Mouse (Mus musculus) layer of hippocampus, adult 9-10 months (tissue): ENCODE measurements around the gene Rffl.

Experiments
- DNase-seq: peaks from one replicate; pipeline ENCODE4 v3.0.0; 2022; ENCODE audit warnings: low spot score

Rffl gene

DNA sequence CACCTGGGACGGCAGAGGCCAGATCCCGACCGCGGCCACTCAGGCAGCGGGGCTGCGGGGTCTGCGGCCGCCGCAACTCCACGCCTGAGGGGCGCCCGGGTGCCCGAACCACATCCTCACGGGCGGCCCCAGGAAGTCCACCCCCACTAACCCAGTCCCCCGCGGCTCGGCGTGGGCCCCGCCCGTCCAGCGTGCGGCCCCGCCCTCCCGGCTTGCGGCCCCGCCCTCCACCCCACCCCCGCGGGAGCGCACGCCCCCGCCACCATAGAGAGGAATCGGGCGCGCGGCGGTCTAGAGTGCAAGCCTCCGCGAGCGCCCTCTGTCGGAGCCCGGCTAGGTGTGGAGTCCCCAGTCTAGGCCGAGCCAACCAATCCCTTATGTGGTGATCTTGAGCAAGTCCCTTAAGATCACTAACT lies at the start of gene Rffl:
Rffl (minus strand) TSS at position 180 of the 416 bp plus-strand sequence.
- peak; percentile 84 for DNase-seq

GRCm38 (mm10) chr11:82920768-82921167 lies 49.8 kb upstream of the Rffl start:
- DNase-seq = no peak

GRCm38 (mm10) chr11:82914711-82915352 lies 43.8 kb upstream of the Rffl start:
- DNase-seq = peak; percentile 21

DNA sequence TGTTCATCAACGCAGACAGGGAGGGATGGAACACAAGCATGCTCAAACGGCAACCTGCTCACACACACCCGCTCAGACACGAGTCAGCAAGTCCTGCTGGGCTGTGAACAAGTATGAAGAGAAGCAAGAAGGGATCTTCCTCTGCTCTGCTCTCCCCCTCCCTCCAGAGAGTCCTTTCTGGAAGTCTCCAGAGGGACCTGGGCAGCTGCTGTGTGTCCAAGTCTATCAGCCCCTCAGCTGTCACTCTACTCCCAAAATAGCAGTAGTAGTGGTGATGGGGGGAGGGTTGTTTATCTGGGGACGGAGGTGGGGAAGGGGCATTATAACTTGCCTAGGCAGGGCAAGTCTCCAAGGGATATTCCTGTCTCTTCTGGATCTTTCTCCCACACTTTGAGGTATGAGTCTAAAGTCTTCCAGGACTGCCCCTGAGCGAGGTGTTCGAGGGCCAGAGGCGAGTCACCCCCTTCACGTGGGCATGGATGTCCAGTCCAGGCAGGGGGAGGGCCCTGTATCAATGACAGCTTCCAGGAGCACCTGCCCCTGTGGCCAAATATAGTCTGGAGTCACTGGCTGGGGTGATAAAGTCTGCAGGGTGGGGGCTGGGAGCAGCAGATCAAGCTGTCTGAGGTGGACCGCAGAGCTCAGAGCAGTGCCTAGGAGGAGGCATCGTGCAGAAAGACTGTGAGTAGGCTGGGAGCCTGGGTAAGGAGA lies 39.8 kb upstream of the Rffl start:
- DNase-seq = no peak

GRCm38 (mm10) chr11:82910250-82910649 lies 39.2 kb upstream of the Rffl start, which contains the start of gene Unc45b:
Gene Unc45b (plus strand): TSS chr11:82910550.
- no peak for DNase-seq

GRCm38 (mm10) chr11:82908608-82908989 lies 37.6 kb upstream of the Rffl start:
- no peak for DNase-seq

- DNase-seq = peak; percentile 84
These were observed 36.9 kb upstream of the Rffl start, which contains the start of gene Nle1 for GRCm38 (mm10) chr11:82907651-82908607. Gene Nle1 (minus strand): TSS chr11:82908411.

DNA sequence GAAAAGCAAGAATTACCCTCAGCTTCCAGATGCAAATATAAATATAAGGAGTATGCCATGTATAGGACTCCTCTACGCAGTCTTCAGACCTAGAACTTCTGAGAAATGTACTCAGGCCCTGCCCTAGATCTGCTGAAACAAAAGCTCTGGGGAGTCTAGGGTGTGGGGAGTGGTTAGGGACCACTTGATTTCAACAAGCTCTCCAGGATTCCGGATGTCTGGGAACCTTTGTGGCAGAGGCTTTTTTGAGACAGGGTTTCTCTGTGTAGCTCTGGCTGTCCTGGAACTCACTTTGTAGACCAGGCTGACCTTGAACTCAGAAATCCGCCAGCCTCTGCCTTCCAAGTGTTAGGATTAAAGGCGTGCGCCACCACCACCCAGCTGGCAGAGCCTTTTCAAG lies 34.8 kb upstream of the Rffl start:
- no peak for DNase-seq

DNA sequence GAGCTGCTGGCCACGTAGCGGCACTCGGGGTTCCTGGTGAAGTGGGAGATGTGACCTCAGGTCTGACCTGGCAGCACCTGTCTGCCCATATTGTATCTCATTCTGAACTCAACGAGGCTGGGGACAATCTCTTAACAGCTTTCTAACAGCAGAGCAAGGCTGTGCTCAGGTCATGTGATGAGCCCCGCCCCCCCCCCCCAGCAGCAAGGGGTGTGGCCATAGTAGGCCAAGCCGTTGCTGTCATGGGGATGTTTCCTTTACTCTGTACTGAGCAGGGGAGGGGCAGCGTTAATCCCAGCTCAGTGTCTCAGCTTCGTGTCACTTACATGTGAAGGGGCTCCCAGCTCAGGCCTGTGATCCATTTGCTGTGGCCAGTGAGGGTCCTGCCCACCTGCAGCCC lies 33.9 kb upstream of the Rffl start:
- DNase-seq = no peak

- DNase-seq = no peak
These were observed 30.7 kb upstream of the Rffl start for GRCm38 (mm10) chr11:82901606-82902310.

- DNase-seq = no peak
These were observed 28.7 kb upstream of the Rffl start for GRCm38 (mm10) chr11:82899720-82900119.

- DNase-seq = no peak
These were observed 26.5 kb upstream of the Rffl start for GRCm38 (mm10) chr11:82897478-82897877.

DNA sequence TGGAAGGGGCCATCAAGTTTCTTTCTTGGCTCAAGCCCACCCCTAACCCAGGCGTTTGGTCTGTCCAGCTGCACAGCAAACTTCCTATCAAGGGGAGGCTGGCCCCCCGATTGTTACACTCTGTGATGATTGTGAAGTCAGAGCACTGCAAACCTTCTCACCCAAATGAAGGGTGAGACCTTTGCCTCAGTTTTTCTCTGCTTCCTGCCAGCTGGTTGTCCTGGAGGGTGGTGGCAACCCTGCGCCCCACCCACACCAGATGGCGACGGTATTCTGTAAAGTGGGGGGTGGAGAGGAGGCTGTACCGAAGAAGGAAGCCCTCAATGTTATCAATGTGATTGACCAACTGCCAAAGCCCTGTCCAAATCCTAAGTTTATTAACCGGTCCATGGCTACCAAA lies 20.9 kb upstream of the Rffl start, which contains the start of gene Fndc8:
Fndc8 (plus strand) TSS at position 189 of the 400 bp plus-strand sequence.
- no peak for DNase-seq

- DNase-seq = peak; percentile 83
These were observed 19.3 kb upstream of the Rffl start, which contains the start of gene Rad51d for GRCm38 (mm10) chr11:82890342-82890762. Gene Rad51d (minus strand): TSS chr11:82890614.

GRCm38 (mm10) chr11:82889524-82890341 lies 18.7 kb upstream of the Rffl start:
- no peak for DNase-seq

DNA sequence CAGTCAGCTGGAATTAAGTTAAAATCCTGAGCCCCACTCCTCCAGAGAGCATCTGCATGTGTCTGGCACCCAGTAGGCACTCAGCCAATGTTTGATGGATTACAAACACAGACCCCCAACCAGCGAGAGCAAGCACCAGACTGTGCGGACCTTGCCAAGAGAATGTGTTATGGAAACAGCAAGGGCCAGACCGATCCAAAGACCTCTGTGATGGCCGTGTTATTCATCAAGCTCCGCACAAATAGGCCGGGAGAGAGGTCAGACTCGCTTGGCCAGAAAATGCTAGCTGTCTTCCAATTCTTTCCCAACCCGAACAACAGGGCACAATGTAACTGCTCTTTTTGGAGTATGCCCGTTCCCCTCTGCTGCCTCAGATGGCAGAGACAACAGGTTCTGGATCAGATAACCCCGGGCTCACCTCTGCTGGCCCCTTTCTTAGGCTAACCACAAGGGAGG lies 17.5 kb upstream of the Rffl start:
- no peak for DNase-seq

- DNase-seq = no peak
These were observed 15.5 kb upstream of the Rffl start for GRCm38 (mm10) chr11:82886559-82886958.

DNA sequence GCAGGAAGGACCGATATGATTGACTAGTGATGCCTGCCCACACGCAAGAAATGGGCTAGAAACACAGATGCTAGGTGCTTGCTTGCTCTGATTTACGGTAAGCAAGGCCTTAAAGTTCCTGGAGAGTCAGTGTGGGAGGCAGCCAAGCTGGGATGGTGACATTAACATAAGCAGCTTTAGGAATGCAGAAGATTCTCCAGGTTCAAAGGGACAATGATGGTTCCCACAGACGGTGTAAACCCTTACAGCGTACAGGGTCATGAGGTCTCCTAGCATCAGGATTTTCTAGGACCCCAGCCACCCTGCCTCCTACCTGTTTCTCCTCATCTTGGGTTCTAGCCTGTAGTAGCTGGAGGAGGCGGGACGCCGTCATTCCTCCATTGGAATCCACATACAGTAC lies 12.2 kb upstream of the Rffl start:
- DNase-seq = no peak

DNA sequence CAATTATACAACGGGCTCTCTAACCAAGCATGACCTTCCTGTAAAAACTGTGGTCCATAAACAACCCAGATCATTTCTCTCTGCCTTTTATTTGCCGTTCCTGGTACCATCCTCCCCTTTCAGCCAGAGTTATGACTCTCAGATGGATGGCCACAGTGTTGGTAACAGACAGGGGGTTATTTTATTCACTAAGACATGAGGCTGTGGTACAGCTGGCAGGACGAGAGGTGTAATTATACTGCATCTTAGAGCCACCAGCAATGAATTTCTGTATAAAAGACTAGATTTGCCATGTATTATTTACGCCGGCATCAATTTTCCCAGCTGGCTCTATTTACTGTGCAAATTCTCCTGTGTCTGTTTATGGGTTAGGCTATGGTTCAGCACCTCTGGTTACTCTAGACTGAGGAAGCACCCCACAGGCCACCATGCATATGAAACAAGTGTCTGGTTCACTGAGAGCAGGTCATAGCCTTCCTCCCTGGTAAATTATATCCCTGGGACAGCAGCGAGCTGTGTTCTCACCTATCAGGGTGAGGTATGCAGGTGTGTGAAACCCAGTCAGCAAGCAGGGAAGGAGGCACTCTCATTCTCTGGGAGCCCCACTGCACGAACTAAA lies 6.8 kb upstream of the Rffl start:
- DNase-seq = no peak

DNA sequence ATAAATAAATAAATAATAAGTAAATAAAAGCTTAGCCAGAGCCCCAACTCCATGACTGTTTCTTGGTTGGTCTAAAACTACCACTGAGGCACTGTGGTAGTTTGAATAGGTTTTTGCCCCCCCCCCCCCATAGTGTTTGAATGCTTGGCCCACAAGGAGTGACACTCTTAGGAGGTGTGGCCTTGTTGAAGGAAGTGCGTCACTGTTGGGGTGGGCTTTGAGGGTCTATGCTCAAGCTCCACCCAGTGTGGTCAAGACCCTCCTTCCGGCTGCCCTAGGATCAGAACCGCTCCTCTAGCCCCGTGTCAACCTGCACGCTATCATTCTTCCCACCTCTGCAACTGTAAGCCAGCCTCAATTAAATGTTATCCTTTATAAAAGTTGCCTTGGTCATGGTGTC lies 4.6 kb upstream of the Rffl start:
- no peak for DNase-seq
